Mouse (Mus musculus) thymus, adult 2 months (tissue): ENCODE data around the gene Zfyve26. TPM values are rescaled to one million over a fixed set of nuclear protein-coding genes. Genes with fewer than 3 reads are reported as not detected.

Source experiments
- DNase-seq: peaks from one replicate; pipeline ENCODE4 v3.0.0; 2021
- H3K27ac ChIP-seq: fragments of 200-500 bp; 2 replicates; pipeline ENCODE4 v1.5.1; 2012; ENCODE audit warnings: low read length, control low read depth; ENCODE audit not compliant: control insufficient read depth, insufficient read depth
- H3K27me3 ChIP-seq: fragments of 200-500 bp; 2 replicates; pipeline ENCODE4 v1.6.1; 2012; ENCODE audit warnings: mild to moderate bottlenecking, low read length, moderate library complexity, mixed read lengths; ENCODE audit not compliant: control insufficient read depth, insufficient read depth
- H3K36me3 ChIP-seq: fragments of 200-500 bp; 2 replicates; pipeline ENCODE4 v1.6.1; 2012; ENCODE audit warnings: mild to moderate bottlenecking, low read length, moderate library complexity; ENCODE audit not compliant: control insufficient read depth, insufficient read depth
- H3K4me1 ChIP-seq: fragments of 200-500 bp; replicated peaks from 2 replicates; pipeline ENCODE4 v1.6.1; 2012; ENCODE audit warnings: low read length; ENCODE audit not compliant: control insufficient read depth, insufficient read depth
- H3K4me3 ChIP-seq: fragments of 200-500 bp; 2 replicates; pipeline ENCODE4 v1.5.1; 2012; ENCODE audit warnings: mild to moderate bottlenecking, low read length, control low read depth, moderate library complexity; ENCODE audit not compliant: control insufficient read depth, insufficient read depth
- CTCF ChIP-seq: fragments of 200-500 bp; IDR thresholded peaks from 2 replicates; pipeline ENCODE4 v1.5.1; 2012; ENCODE audit warnings: mild to moderate bottlenecking, control low read depth, low read length, moderate library complexity, borderline replicate concordance; ENCODE audit not compliant: control insufficient read depth, poor library complexity, insufficient read depth; ENCODE audit errors: extremely low read depth
- POLR2A ChIP-seq: fragments of 200-500 bp; IDR thresholded peaks from 2 replicates; pipeline ENCODE4 v1.6.1; 2012; ENCODE audit warnings: mild to moderate bottlenecking, low read length, control low read depth, moderate library complexity; ENCODE audit not compliant: control insufficient read depth, poor library complexity, insufficient read depth; ENCODE audit errors: extremely low read depth
- WGBS: fragments of 180-500 bp; shearing (Covaris S2); methylation state at CpG from one replicate; pipeline ENCODE4 v1.1.7; 2018; 5-methylcytosine and 5-hydroxymethylcytosine counted together
- polyA plus RNA-seq: library from polyadenylated mRNA; depleted of rRNA; stranded (reverse); fragments of >200 nt; gene quantifications from 2 replicates; pipeline ENCODE4 v1.2.3, GENCODE M21; 2012; rRNA removed

Zfyve26 gene
- polyA plus RNA-seq = 39.0 and 44.0 TPM in 2 replicates

DNA sequence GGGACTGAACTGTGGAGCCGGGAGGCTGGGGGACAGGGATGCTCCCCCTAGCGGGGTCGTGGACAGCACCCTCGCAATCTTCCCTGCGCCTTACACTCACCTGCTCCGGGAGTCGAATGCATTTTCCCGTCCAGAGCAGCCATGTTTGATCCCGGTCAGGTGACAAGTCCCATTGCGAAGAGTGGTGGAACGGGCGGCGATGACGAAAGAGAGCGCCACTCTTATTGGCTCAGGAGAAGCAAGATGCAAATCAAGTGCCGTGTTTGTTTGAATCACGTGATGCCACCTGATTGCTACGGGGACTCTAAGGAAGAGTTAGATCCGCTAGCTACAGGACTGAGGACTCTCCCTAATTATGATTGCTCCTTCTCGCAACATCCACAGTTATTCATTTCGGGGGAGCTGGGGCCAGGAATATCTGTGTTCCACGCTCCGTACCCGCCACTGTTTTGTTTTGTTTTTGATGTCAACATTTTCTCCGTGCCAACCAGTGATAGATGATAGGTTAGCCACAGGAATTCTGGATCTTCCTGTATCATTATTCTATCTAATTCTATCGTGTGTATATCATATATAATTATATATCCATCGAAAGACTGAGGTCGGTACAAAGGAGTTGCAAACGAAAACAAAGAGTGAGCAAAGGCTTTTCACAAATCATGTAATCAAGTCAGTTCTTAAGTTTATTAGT, at the start of gene Zfyve26:
Zfyve26 (minus strand) TSS at position 179 of the 691 bp plus-strand sequence.
- WGBS = under 1% methylated on average over 29 of the region's 29 CpGs
- peak; percentile 90 for DNase-seq
- Histone ChIP-seq H3K4me3 (peak within 1 kb of the TSS; percentile 91), H3K27ac (peak within 1 kb of the TSS; percentile 36; the same call in 1 of the 2 replicates), H3K36me3 (no peaks in the 10 kb centered on the region; the same call in 1 of the 2 replicates), H3K27me3 (no peaks in the 10 kb centered on the region), H3K4me1 (peaks cover 5% of the 10 kb centered on the region)
- TF ChIP-seq CTCF (peak; percentile 35; the same call in 1 of the 2 replicates), POLR2A (peak; percentile 63; the same call in 1 of the 2 replicates)

DNA sequence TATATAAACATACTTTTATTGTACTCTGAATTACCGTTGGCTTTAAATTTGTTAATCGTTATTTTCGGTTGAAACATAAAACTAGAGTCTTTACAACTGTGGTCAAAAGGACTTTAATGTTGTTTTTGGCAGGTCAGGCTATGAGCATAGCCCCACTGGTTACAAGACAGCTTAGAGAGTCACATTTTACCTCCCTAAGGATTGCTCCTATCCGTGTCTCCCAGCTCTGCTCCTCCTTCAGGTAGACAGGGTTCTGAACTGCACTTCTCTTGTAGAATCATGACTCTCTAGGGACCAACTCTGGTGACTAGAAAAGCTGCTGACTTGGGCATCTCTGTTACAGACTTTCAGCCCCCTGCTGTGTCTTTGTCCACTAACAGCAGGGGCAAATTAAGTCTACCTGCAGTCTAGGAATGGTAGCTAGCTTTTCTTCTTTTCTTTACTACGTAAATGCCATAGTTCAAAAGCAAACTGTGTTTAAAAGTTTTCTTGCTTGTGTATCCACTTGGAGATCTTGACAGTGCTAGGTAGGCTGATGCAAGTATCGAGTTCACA, 45.3 kb upstream of the Zfyve26 start:
- Histone ChIP-seq H3K4me1 (peaks cover 3% of the 10 kb centered on the region), H3K27me3 (no peaks in the 10 kb centered on the region), H3K27ac (no peak overlapping the region), H3K4me3 (no peak overlapping the region), H3K36me3 (no peaks in the 10 kb centered on the region)
- WGBS = 95% methylated on average over 6 of the region's 6 CpGs
- DNase-seq = no peak
- TF ChIP-seq CTCF (no peak), POLR2A (no peak)

DNA sequence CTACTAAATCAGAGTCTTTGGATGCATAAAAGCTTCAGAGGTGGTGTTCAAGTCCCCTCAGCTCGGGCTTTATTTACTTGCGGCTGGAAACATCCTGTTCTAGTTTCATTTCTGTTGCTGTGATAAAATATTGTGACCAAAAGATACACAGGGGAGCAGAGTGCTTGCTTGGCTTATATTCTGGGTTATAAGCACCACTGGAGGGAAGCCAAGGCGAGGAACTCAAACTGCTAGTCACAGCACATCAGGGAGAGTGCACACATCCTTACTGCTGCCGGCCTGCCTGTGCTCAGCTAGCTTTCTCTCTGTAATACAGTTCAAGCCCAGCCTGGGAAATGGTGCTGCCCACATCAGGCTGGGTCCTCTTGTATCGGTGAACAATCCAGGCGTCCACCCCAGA, 44.4 kb upstream of the Zfyve26 start:
- H3K27ac ChIP-seq = no peak overlapping the region

DNA sequence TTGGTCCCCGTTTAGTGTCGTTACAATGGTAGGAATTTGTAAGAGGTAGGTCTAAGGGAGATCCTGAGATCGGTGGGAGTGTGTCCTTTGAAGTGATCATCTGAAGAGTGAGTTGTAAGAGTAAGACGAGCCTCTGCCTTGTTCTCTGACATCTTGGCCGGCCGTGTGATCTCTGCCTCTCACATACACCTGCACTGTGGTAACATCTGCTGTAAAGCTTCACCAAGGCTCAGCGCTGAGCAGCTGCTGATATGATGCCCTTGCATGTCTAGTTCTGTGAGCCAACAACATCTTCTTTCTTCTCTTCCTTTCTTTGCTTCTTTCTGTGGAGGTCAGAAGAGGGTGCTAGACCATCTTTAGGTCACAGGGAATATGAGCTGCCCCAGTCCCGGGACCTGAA, 42.7 kb upstream of the Zfyve26 start:
- TF ChIP-seq CTCF (no peak), POLR2A (no peak)
- H3K4me1 ChIP-seq = peaks cover 3% of the 10 kb centered on the region
- no peaks in the 10 kb centered on the region for H3K36me3 ChIP-seq
- WGBS = 26% methylated on average over 8 of the region's 8 CpGs
- H3K27ac ChIP-seq = no peak overlapping the region
- H3K4me3 ChIP-seq = no peak overlapping the region
- DNase-seq = peak; percentile 40
- no peaks in the 10 kb centered on the region for H3K27me3 ChIP-seq

More for the DNA sequence above, 44.4 kb upstream of the Zfyve26 start:
- DNase-seq = no peak
- no peaks in the 10 kb centered on the region for H3K36me3 ChIP-seq
- H3K4me3 ChIP-seq = no peak overlapping the region
- TF ChIP-seq POLR2A (no peak), CTCF (no peak)
- peaks cover 3% of the 10 kb centered on the region for H3K4me1 ChIP-seq
- 90% methylated on average over 6 of the region's 6 CpGs for WGBS
- no peaks in the 10 kb centered on the region for H3K27me3 ChIP-seq

DNA sequence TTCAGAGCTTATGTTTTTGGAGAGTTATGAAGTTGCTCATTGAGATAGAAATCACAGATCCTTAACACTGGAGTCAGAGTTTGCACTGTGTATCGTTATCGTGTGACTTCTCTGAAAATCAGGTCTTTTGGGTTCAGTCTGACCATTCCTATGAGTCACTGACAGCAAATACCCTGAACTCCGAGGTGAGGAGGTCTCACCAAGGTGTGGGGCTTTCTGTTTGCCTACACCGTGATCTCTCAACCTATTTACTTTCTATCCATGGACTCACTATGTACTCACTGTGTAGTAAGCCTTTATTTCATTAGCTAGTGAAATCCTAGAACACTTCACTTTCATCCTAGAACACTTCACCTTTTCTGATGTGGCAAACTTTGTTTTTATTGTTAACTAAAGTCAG, 35.6 kb upstream of the Zfyve26 start:
- H3K4me1 ChIP-seq = no peaks in the 10 kb centered on the region
- no peak overlapping the region for H3K27ac ChIP-seq
- 97% methylated on average over 4 of the region's 4 CpGs for WGBS
- no peak overlapping the region for H3K4me3 ChIP-seq
- TF ChIP-seq POLR2A = no peak
- TF ChIP-seq CTCF = no peak
- H3K36me3 ChIP-seq = no peaks in the 10 kb centered on the region
- no peaks in the 10 kb centered on the region for H3K27me3 ChIP-seq
- no peak for DNase-seq

DNA sequence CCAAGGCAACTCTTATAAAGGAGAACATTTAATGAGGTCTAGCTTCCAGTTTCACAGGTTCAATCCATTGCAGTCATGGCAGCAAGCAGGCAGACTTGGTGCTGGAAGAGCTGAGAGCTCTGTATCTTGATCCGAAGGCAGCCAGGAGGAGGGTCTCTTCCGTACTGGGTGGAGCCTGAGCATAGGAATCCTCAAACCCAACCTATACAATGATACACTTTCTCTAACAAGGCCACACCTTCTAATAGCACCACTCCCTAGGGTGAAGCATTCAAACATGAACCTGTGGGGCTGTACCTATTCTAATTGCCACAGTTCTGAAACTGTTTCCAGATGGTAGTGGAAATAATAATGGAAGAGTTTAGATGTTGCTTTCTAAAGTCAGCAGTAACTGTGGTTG, 34.5 kb upstream of the Zfyve26 start:
- Histone ChIP-seq H3K27me3 (no peaks in the 10 kb centered on the region), H3K27ac (no peak overlapping the region), H3K4me1 (no peaks in the 10 kb centered on the region), H3K4me3 (no peak overlapping the region), H3K36me3 (no peaks in the 10 kb centered on the region)
- 99% methylated on average over 2 of the region's 2 CpGs for WGBS
- no peak for TF ChIP-seq CTCF
- TF ChIP-seq POLR2A = no peak
- no peak for DNase-seq
